Mouse (Mus musculus) liver, postnatal 0 days (tissue): ENCODE results near the gene Angpt4.

Experiments used
- CTCF ChIP-seq: sonication (generic); IDR thresholded peaks from 2 replicates; pipeline ENCODE4 v1.5.1; 2016; ENCODE audit warnings: antibody characterized with exemption, low read depth
- EP300 ChIP-seq: IDR thresholded peaks from 2 replicates; pipeline ENCODE4 v1.6.1; 2016; ENCODE audit warnings: antibody characterized with exemption, low read depth, mild to moderate bottlenecking

DNA sequence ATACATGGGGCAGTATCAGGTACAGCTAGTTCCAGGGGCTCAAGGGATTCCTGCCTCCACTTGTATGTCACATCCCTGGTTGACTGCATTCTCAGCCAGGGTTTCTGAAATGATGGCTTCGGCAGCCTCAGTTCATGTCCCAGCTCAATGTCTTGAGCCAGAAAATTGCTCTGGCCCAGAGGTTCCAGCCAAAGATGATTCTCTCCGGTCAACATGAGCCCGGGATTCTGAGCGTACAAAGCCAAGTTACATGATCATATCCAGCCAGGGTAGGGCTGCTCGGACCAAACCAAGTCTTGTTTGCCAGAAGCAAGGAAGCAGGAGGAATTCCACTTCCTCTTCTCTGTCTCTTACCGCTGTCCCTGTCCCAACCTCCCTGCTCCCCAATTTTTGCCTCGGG is 37.3 kb downstream of the Angpt4 start:
- TF ChIP-seq CTCF (no peak), EP300 (no peak)
